Mouse (Mus musculus) stomach, postnatal 0 days (tissue): ENCODE results near the gene Spc25. TPM values are rescaled to one million over a fixed set of nuclear protein-coding genes. Genes with fewer than 3 reads are reported as not detected.

Experiments
- ATAC-seq: fragments of 200-750 bp; cut with Nextera tagmentation; 2 replicates; pipeline ENCODE4 v1.8.0; 2017; ENCODE audit not compliant: low FRiP score, low TSS enrichment
- DNase-seq: peaks from one replicate; pipeline ENCODE4 v3.0.0-alpha.2; 2016; ENCODE audit warnings: low spot score
- H3K27ac ChIP-seq: fragments of 300-500 bp; sonication (generic); replicated peaks from 2 replicates; pipeline ENCODE4 v1.5.1; 2014; ENCODE audit warnings: mild to moderate bottlenecking, control low read depth
- H3K27me3 ChIP-seq: fragments of 300-500 bp; sonication (generic); 2 replicates; pipeline ENCODE4 v1.6.1; 2014; ENCODE audit warnings: low read length; ENCODE audit not compliant: control insufficient read depth, insufficient read depth
- H3K36me3 ChIP-seq: fragments of 300-500 bp; sonication (generic); 2 replicates; pipeline ENCODE4 v1.6.1; 2014; ENCODE audit warnings: low read length, mixed read lengths; ENCODE audit not compliant: control insufficient read depth, insufficient read depth
- H3K4me1 ChIP-seq: fragments of 300-500 bp; sonication (generic); replicated peaks from 2 replicates; pipeline ENCODE4 v1.6.1; 2014; ENCODE audit warnings: antibody characterized with exemption; ENCODE audit not compliant: control insufficient read depth, insufficient read depth
- H3K4me2 ChIP-seq: fragments of 300-500 bp; sonication (generic); replicated peaks from 2 replicates; pipeline ENCODE4 v1.6.1; 2014; ENCODE audit warnings: low read depth, mild to moderate bottlenecking, control low read depth, moderate library complexity
- H3K4me3 ChIP-seq: fragments of 300-500 bp; sonication (generic); 2 replicates; pipeline ENCODE4 v1.5.1; 2014; ENCODE audit warnings: low read depth, low read length, control low read depth
- H3K9ac ChIP-seq: fragments of 300-500 bp; sonication (generic); 2 replicates; pipeline ENCODE4 v1.6.1; 2014; ENCODE audit warnings: mild to moderate bottlenecking, low read length, control low read depth, mixed read lengths
- H3K9me3 ChIP-seq: fragments of 300-500 bp; sonication (generic); 2 replicates; pipeline ENCODE4 v1.6.1; 2016; ENCODE audit warnings: low read length; ENCODE audit not compliant: control insufficient read depth
- CTCF ChIP-seq: IDR thresholded peaks from 2 replicates; pipeline ENCODE4 v1.5.1; 2016; ENCODE audit warnings: antibody characterized with exemption, low read depth, mild to moderate bottlenecking, moderate library complexity
- EP300 ChIP-seq: optimal IDR thresholded peaks from 2 replicates; pipeline ENCODE3; 2016; ENCODE audit warnings: antibody characterized with exemption
- WGBS: fragments of 180-500 bp; shearing (Covaris S2); extraction: QIAGEN DNeasy Blood & Tissue Kit; methylation state at CpG from one replicate; pipeline ENCODE4 v1.1.7; 2014; 5-methylcytosine and 5-hydroxymethylcytosine counted together
- polyA plus RNA-seq: library from polyadenylated mRNA; unstranded; fragments of >200 nt; fragmentation: Nextera tagmentation; extraction: Ambion mirVana; gene quantifications from 2 replicates; pipeline ENCODE4 v1.2.1, GENCODE M21; 2015

Gene Spc25
- polyA plus RNA-seq, 1 experiment from 2014 or later: 52.6 TPM

GRCm38 (mm10) chr2:69149154-69149553 lies 56.8 kb downstream of the Spc25 start:
- TF ChIP-seq EP300 (no peak), CTCF (no peak)
- DNase-seq (peak; percentile 53), ATAC-seq (peak; percentile 93)
- Histone ChIP-seq H3K4me3 (no peak overlapping the region), H3K36me3 (no peaks in the 10 kb centered on the region), H3K9me3 (no peaks in the 10 kb centered on the region), H3K9ac (no peak overlapping the region), H3K27me3 (no peaks in the 10 kb centered on the region), H3K4me2 (no peak overlapping the region), H3K4me1 (no peaks in the 10 kb centered on the region), H3K27ac (no peak overlapping the region)
- 67% methylated on average over 10 of the region's 10 CpGs for WGBS

GRCm38 (mm10) chr2:69148691-69149090 lies 57.3 kb downstream of the Spc25 start:
- no peak for ATAC-seq
- H3K27ac ChIP-seq: no peak overlapping the region
- H3K4me1 ChIP-seq: no peaks in the 10 kb centered on the region
- no peaks in the 10 kb centered on the region for H3K36me3 ChIP-seq
- no peaks in the 10 kb centered on the region for H3K9me3 ChIP-seq
- 44% methylated on average over 3 of the region's 3 CpGs for WGBS
- H3K27me3 ChIP-seq: no peaks in the 10 kb centered on the region
- TF ChIP-seq EP300: no peak
- TF ChIP-seq CTCF: no peak
- no peak overlapping the region for H3K4me2 ChIP-seq
- H3K9ac ChIP-seq: no peak overlapping the region
- DNase-seq: no peak
- H3K4me3 ChIP-seq: no peak overlapping the region

Other genes with a start within 250 kb of the Spc25 start
- 18.7 and 22.3 TPM in 2 replicates for gene Nostrin, start 70.4 kb downstream of the Spc25 start, polyA plus RNA-seq
- not detected in 2 replicates for gene G6pc2, start 4.9 kb upstream of the Spc25 start, polyA plus RNA-seq
- 0.96 and 1.4 TPM in 2 replicates for gene Abcb11, start 136.4 kb upstream of the Spc25 start, polyA plus RNA-seq
- gene Dhrs9, start 174.3 kb upstream of the Spc25 start, polyA plus RNA-seq: 5.1 and 5.8 TPM in 2 replicates